Mouse (Mus musculus): ENCODE data around the gene Sost.

- TF ChIP-seq ZNF384 (IDR thresholded peaks at IDR 0.05; ENCODE audit: low read depth, low read length) (no peak), ZC3H11A (IDR thresholded peaks at IDR 0.05; ENCODE audit: borderline replicate concordance, low read depth, low read length) (no peak)
Measured at GRCm38 (mm10) chr11:101991813-101992212, 25.0 kb upstream of the Sost start.
